Mouse (Mus musculus) ES-E14 (cell line): Measurements from ENCODE around the gene Rps3a1. TPM values are rescaled to one million over a fixed set of nuclear protein-coding genes. Genes with fewer than 3 reads are reported as not detected.

Source experiments
- DNase-seq: peaks from one replicate; pipeline ENCODE4 v3.0.0-alpha.2; 2013; ENCODE audit warnings: low read depth, low spot score
- H3K27ac ChIP-seq: 2 replicates; pipeline ENCODE4 v1.5.1; 2012; ENCODE audit warnings: low read depth, mild to moderate bottlenecking, low read length, moderate library complexity, mixed read lengths; ENCODE audit not compliant: poor library complexity, insufficient read depth, severe bottlenecking
- H3K36me3 ChIP-seq: 2 replicates; pipeline ENCODE4 v1.6.1; 2012; ENCODE audit warnings: mild to moderate bottlenecking, low read length, moderate library complexity, mixed read lengths; ENCODE audit not compliant: control insufficient read depth, poor library complexity, insufficient read depth, severe bottlenecking
- H3K4me1 ChIP-seq, 2 experiments: fragments of 150-350 bp in 1 of 2; sonication (generic) in 1 of 2; 2 replicates each; pipeline ENCODE4 v1.6.1; 2012; ENCODE audit warnings: low read length in 2 of 2, mild to moderate bottlenecking in 1 of 2, mixed read lengths in 1 of 2; ENCODE audit not compliant: control insufficient read depth in 2 of 2, insufficient read depth in 2 of 2, poor library complexity in 1 of 2
- H3K4me3 ChIP-seq, 2 experiments: fragments of 150-350 bp in 1 of 2; sonication (generic) in 1 of 2; 2 replicates each; pipeline ENCODE4 v1.5.1; 2012; ENCODE audit warnings: low read length in 2 of 2, low read depth in 1 of 2, mild to moderate bottlenecking in 1 of 2, mixed read lengths in 1 of 2; ENCODE audit not compliant: insufficient read depth in 1 of 2, poor library complexity in 1 of 2, severe bottlenecking in 1 of 2
- H3K9ac ChIP-seq: 2 replicates; pipeline ENCODE4 v1.6.1; 2012; ENCODE audit warnings: low read depth, mild to moderate bottlenecking, low read length, mixed read lengths; ENCODE audit not compliant: poor library complexity, insufficient read depth, severe bottlenecking
- H3K9me3 ChIP-seq: fragments of 150-350 bp; sonication (generic); 2 replicates; pipeline ENCODE4 v1.6.1; 2012; ENCODE audit warnings: low read depth, mild to moderate bottlenecking, low read length; ENCODE audit not compliant: control insufficient read depth, insufficient read depth
- CHD2 ChIP-seq: IDR thresholded peaks from 2 replicates; pipeline ENCODE4 v1.6.1; 2014; ENCODE audit warnings: mild to moderate bottlenecking, low read depth, low read length, inconsistent platforms
- HCFC1 ChIP-seq: IDR thresholded peaks from 2 replicates; pipeline ENCODE4 v1.6.1; 2012; ENCODE audit warnings: low read length, inconsistent platforms, borderline replicate concordance; ENCODE audit not compliant: insufficient read depth
- MAFK ChIP-seq: IDR thresholded peaks from 2 replicates; pipeline ENCODE4 v1.6.1; 2014; ENCODE audit warnings: mild to moderate bottlenecking, low read depth, low read length, inconsistent platforms; ENCODE audit not compliant: insufficient read depth
- ZC3H11A ChIP-seq: IDR thresholded peaks from 2 replicates; pipeline ENCODE4 v1.6.1; 2012; ENCODE audit warnings: low read depth, mild to moderate bottlenecking, inconsistent platforms, low read length, borderline replicate concordance
- ZNF384 ChIP-seq: IDR thresholded peaks from 2 replicates; pipeline ENCODE4 v1.6.1; 2012; ENCODE audit warnings: low read depth, low read length, inconsistent platforms
- in situ Hi-C, 2 experiments: fragments of 600-800 bp; cut with MboI; formaldehyde crosslinking; loops; one replicate each; pipeline ENCODE4 v1.15.1; 2025; ENCODE audit warnings: low sequenced_read_pairs in 2 of 2, inconsistent platforms in 1 of 2; ENCODE audit not compliant: unreplicated experiment in 2 of 2
- total RNA-seq: library from RNA; depleted of rRNA; stranded (reverse); fragments of 300-350 nt; gene quantifications from 2 replicates; pipeline ENCODE4 v1.2.3, GENCODE M21; 2012; rRNA removed

The Rps3a1 gene
- 523 and 665 TPM in 2 replicates for total RNA-seq

GRCm38 (mm10) chr3:86142263-86142933, at the start of gene Rps3a1:
TSS of gene Rps3a1 (minus strand) at chr3:86142702.
- in situ Hi-C loops = no loop called here
- no peaks in the 10 kb centered on the region for H3K9me3 ChIP-seq
- H3K36me3 ChIP-seq = peaks cover 25% of the 10 kb centered on the region
- H3K27ac ChIP-seq = peak within 1 kb of the TSS; percentile 75
- TF ChIP-seq CHD2 = peak; percentile 99
- TF ChIP-seq HCFC1 = peak; percentile 75
- TF ChIP-seq ZNF384 = no peak
- peak within 1 kb of the TSS; percentile 100 for H3K9ac ChIP-seq
- no peaks in the 10 kb centered on the region; a peak in 2 of 4 replicates for H3K4me1 ChIP-seq
- DNase-seq = peak; percentile 93
- peak within 1 kb of the TSS; percentile 94 to 100 for H3K4me3 ChIP-seq

GRCm38 (mm10) chr3:86187736-86188389, 45.4 kb upstream of the Rps3a1 start:
- Histone ChIP-seq H3K4me3 (no peak overlapping the region), H3K36me3 (no peaks in the 10 kb centered on the region), H3K9me3 (no peaks in the 10 kb centered on the region), H3K9ac (no peak overlapping the region), H3K4me1 (peaks cover 0 to 3% of the 10 kb centered on the region in 2 experiments; a peak in 1 of 4 replicates), H3K27ac (no peak overlapping the region)
- no peak for DNase-seq
- in situ Hi-C loops = no loop called here
- no peak for TF ChIP-seq MAFK
- TF ChIP-seq CHD2 = no peak
- no peak for TF ChIP-seq ZNF384
- no peak for TF ChIP-seq HCFC1
- TF ChIP-seq ZC3H11A = no peak

GRCm38 (mm10) chr3:86184546-86184945, 42.0 kb upstream of the Rps3a1 start:
- Histone ChIP-seq H3K27ac (no peak overlapping the region), H3K9ac (no peak overlapping the region), H3K4me3 (no peak overlapping the region), H3K4me1 (peaks cover 0 to 3% of the 10 kb centered on the region in 2 experiments; a peak in 1 of 4 replicates), H3K36me3 (no peaks in the 10 kb centered on the region), H3K9me3 (no peaks in the 10 kb centered on the region)
- in situ Hi-C loops = no loop called here
- peak; percentile 56 for DNase-seq
- TF ChIP-seq HCFC1 (no peak), MAFK (no peak), ZC3H11A (no peak), CHD2 (no peak), ZNF384 (no peak)

DNA sequence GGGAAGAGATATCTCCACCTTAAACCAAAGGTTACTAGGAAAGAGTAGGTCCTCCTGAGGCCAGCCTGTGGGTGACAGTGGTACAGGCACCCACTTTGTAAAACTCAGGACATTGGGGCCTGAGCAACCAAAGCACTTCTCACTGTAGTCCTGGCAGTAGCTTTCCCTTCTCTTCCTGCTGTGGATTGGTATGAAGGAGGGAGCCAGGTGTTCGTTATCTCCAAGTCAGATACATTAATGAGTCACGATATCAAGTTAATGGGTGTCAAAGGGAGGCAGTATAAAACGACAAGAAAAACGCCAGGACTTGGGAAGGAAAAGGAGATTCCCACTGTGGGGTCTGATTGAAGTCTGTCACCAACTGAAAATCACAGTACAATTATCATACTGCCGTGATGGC, 38.6 kb upstream of the Rps3a1 start:
- Histone ChIP-seq H3K27ac (no peak overlapping the region), H3K36me3 (no peaks in the 10 kb centered on the region), H3K4me3 (no peak overlapping the region), H3K9me3 (no peaks in the 10 kb centered on the region), H3K9ac (no peak overlapping the region), H3K4me1 (0 out of 4 replicates have a peak, but pooled peaks cover 0 to 2% of the 10 kb centered on the region in 2 experiments)
- no peak for DNase-seq
- in situ Hi-C loops = no loop called here
- TF ChIP-seq ZNF384 (no peak), CHD2 (no peak), MAFK (no peak), ZC3H11A (no peak), HCFC1 (no peak)
